Mouse (Mus musculus) hematopoietic stem cell, adult 5-6 weeks (primary cell): ENCODE results near the gene Tanc1. TPM values are rescaled to one million over a fixed set of nuclear protein-coding genes. Genes with fewer than 3 reads are reported as not detected.
A peak's percentile ranks its signal among the peaks of the same experiment; 100 is the strongest.

Source experiments
- ATAC-seq, 2 experiments: fragments of 125-278 bp in 1 of 2; replicated peaks in 1 of 2; 2 replicates each; pipeline ENCODE4 v1.8.0; 2016 to 2017; ENCODE audit warnings: inconsistent platforms in 2 of 2, mild to moderate bottlenecking in 2 of 2, moderate number of reproducible peaks in 2 of 2, low read depth in 1 of 2, moderate TSS enrichment in 1 of 2; ENCODE audit not compliant: low FRiP score in 2 of 2, poor library complexity in 2 of 2, severe bottlenecking in 2 of 2, insufficient read depth in 1 of 2, low TSS enrichment in 1 of 2
- total RNA-seq: library from RNA; stranded (forward); fragments of 172-1452, 232-1000 nt; gene quantifications from 2 replicates; pipeline ENCODE4 v1.2.3, GENCODE M21; 2017

Tanc1 gene
- total RNA-seq, 1 experiment from 2014 or later: 11.0 TPM

DNA sequence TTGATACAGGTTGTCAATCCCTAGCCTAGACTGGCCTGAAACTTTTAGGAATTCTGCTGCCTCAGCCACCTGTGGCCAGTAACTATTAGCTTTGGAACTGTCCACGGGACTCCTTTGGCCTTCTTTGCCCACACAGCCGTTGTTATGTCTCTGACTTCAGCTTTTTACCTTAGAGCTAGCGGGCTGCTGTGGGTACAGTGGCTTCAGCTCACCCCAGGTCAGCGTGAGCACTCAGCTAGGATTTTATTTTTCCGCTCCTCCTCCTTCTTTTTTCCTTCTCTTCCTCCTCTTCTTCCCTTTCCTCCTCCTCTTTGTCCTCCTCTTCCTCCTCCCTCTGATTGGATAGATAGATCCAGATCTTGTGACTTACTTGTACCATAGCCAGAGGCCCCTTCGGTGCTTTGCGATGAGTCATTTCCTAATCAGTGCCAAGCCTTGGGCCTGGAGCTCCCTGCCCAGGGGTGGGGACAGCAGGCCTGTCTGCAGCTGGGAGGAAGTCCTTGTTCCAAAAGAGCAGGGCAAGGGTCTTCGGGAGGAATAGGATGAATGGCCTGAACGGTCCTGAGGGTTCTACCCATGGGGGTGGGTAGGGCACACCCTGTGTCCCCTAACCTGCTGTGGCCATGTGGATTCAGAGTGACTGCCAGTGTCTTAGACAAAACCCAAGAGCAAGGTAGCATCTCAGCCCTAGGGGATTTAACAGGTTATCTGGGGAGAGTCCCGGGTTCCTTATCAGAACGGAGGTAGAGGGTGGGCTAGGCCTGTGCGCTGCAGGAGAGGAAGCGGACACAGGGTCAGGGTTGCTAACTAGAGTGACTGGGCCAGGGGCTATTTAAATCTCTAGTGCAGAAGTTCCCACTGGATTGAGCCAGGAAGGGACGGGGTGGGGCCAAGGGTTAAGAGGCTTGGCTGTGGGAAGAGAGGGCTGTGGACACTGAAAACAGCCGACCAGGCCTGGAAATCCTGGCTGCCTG, 58.5 kb downstream of the Tanc1 start:
- ATAC-seq: peak in 1 of 2 experiments; percentile 32; a peak in 1 of 4 replicates

- ATAC-seq: no peak
These were observed 59.8 kb downstream of the Tanc1 start for GRCm38 (mm10) chr2:59671671-59672070.

DNA sequence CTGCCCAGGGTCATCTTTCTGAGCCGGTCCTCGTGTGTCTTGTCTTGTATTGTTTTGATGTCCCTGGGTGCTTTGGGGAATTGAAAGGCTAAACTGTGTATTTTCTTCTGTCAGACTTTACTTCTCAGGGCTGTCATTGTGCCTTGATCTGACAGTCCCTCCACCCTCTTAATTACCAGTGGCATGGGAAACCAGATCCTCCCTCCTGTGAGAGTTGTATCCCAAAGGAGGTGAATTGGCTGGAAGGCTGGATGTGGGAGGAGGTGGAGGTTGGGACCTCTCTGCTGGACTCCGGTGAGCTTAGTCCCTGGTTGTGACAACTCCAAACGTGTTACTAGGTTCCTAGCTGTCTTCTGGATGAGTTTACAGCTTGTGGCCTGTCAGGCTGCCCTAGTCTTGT, 60.2 kb downstream of the Tanc1 start:
- no peak for ATAC-seq

GRCm38 (mm10) chr2:59672686-59673085, 60.8 kb downstream of the Tanc1 start:
- ATAC-seq: no peak

DNA sequence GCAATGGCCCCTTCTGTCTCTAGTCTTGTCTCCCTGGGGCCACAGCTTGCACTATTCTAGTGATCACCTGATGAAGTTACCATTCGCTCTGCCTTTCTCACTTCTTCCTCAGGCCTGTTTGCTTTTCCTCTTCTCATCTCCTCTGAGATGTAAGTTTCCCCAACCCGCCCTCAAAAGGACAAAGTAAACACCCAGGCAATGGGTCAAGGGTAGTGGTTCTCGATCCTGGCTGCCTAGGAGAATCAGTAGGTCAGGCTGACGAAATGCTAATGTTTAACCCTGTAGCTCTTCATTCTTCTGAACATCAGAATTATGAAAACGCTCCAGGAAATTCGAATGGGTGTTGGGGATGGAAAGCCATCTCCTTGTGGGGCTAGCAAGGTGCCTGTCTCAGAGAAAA, 61.5 kb downstream of the Tanc1 start:
- no peak for ATAC-seq

- ATAC-seq: no peak
These were observed 62.0 kb downstream of the Tanc1 start for GRCm38 (mm10) chr2:59673877-59674276.

DNA sequence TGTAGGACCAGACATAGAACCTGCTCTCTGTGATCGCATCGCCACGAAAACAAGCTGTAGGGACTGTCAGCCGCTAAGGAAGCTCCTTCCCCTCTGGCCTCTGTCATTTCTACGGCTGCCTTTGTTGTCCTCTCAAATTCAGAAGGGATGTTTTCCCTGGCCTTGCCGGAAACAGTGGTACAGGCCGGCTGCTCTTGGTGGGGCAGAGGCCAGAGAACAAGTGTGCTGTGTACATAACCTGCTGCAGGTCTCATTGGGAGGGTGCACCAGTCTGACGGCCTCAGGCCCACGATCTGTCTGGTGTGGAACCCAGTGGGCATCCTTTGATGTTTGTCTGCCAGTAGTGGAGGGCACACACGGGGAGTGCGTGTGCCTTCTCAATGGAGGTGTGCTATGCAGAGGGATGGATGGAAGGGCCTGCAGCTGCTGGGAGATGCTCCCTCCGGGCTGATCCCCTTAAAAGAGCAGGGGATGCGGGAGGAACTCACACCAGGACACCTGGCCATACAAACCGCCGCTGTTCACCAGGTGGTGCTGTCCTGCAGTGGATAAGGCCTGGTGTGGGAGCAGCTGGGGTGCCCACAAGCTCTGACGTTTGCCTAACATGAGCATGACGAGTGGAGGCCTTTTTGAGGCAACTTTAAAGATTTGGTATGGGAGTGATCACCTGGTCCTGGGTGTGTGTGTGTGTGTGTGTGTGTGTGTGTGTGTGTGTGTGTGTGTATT, 63.6 kb downstream of the Tanc1 start:
- no peak for ATAC-seq

DNA sequence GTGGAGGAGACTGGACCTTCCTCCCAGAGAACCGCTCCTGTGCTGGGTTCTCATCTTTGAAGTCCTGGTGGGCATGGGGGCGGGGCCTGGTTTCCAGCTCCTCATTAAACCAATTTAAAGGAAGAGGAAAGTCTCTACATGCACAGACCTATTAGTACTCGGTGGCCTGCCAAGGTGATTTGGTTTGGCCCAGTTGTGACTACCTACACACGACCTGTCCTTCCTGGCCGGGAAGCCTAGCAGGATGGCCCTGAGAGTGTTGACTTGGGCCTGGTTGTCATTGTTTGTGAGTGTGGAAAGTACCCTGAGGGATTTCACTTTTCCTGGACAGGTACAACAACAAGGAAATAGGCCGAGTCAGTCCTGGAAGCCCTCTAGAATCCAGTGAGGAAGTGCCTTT, 64.2 kb downstream of the Tanc1 start:
- ATAC-seq: no peak

DNA sequence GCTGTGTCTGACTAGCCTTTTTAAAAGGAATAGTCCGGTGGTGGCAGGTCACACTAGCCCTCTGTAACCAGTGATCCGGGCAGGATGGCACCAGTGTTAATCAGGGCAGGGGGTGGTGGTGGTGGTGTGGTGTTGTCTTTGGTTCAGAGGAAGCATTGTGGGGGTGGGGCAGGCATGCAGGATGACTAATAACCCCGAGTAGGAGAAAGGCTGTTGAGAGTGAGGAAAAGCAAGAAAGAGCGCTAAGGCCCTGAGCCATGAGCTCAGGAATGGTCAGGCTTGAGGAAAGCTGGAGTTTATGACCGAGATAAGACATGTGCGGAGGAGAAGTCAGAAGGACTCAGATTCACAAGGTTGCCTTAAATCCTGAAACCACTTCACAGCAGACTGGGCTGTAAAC, 64.6 kb downstream of the Tanc1 start:
- no peak for ATAC-seq

DNA sequence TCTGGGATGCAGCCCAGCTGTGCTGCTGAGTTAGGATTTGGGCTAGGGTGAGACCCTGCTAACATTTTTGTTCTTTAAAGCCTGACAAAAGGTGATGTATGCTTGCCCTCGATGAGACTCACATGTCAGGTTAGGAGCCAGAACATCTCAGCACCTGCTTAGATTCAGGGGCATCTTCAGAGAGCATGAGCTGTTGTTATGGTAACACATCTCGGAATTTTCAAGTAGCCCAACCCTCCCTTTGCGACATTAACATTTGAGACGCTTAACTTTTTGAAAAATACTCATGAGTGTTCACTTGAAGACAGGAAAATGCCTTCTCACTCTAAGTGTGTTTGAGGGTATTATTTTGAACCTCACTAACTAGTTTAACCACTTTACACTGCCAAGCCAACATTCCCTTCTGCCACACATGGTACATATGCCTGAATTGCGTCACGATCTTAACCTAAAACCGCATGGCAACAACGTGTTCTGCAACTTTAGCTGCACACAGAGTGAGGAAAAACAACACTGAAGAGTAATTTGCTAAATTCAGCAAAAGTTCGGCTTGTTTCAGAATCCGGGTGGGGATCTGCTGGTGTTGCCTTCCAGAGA, 67.7 kb downstream of the Tanc1 start:
- ATAC-seq: no peak

GRCm38 (mm10) chr2:59680736-59681135, 68.9 kb downstream of the Tanc1 start:
- no peak for ATAC-seq

DNA sequence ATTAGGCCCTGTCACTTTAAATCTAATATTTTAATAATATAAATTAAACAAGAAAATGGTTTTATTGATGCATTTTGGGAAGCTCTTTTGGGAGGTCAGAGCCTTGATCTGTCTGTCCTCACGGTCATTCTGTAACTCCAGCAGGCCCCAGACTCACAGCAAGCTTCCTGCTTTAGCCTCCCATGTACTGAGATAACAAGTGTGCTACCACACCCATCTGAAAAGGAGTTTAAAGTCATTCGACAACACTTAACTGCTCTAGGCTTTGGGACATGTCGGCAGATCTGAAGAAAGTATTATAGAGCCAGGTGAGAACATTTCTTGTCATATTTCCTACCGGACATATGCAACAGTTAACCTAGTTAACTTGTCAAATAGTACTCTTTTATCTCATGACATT, 69.3 kb downstream of the Tanc1 start:
- no peak for ATAC-seq

- ATAC-seq: no peak
These were observed 73.2 kb downstream of the Tanc1 start for GRCm38 (mm10) chr2:59684864-59685605.

- no peak for ATAC-seq
These were observed 73.7 kb downstream of the Tanc1 start for GRCm38 (mm10) chr2:59685606-59685950.

DNA sequence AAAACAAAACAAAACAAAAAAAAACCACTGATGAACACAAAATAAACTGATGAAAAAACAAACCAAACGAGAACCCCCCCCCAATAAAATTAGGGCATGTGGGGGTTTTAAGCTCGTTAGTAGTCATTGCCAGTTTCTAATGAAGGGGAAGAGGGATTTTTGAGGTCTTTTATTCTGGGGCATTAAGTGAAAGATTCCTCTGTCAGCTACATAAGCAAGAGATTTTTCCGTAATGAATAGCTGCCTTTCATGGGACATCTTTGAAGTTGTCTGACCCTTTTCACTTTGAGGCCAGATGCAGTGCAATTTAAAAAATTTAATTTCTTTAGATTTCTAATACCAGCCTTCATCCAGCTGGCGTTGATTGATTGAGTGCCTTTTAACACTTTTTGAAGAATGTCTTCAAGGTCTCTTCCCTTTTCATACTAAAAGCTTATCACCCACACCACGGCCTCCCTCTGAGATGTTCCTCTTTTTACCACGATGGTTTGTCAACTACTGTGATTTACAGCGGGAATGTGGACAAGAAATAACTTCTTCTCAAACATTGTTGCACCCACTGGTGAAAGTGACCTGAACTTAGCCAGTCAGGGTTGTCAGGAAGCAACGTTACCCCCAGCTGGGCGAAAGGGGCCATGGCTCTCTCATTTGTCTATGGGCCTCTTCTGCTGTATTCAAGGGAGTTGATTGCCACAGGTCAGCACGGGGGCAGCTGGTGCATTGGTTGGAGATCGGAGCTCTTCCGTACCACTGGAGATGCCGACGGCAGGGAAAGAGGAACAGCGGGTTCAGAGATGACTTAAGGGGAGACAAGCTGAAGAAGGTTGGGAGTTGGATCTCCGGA, 76.6 kb downstream of the Tanc1 start:
- ATAC-seq: peak; percentile 14 to 63; a peak in 2 of 4 replicates

DNA sequence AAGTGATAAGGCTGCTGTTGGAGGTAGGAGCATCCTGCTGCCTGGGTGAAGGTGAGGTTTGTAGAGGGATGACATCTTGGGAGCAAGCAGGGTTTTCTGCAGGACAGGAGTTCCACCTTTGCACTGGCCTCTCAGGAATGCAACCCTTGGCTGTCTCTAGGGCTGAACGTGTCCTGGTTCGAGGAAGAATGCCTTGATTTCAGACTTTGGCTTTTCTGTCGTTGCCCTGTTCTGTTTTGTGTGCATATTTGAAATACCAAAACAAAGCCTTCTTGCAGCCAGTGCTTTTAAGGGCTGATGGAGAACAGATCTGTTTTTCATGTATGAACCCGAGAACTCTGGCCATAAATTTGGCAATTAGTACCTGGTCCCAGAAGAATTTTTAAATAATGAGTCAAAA, 79.3 kb downstream of the Tanc1 start:
- no peak for ATAC-seq

DNA sequence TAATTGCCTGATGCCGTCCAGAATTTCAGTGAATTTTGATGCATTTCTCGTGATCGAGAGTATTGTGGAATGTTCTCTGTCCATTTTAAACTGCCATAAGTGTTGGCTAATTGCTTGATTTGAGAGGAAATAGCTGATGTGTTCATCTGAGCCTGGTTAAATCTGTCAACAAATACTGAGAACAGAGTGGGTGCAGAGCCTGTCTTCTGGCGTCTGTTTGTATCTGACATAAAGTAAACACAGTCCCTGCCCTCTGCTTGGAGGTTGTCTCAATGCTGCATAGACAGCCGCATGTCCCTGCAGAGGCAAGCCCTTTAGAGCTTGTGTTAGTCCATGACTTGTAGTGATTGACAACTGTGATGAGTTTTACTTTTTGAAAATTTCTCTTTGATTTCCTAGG, 81.6 kb downstream of the Tanc1 start:
- no peak for ATAC-seq
